Mouse (Mus musculus): Measurements from ENCODE around the gene Krtap6-5.
"Not testable (repeated sequence)": the region's sequence is repeated elsewhere in the genome, so short reads cannot be mapped to it uniquely, and the experiment has no call there.

Krtap6-5 gene

GRCm38 (mm10) chr16:89047783-89048182 is at the start of gene Krtap6-5:
Krtap6-5 (minus strand) TSS chr16:89047883.
- in situ Hi-C loops (cut with MboI, MseI) = no loop called here

GRCm38 (mm10) chr16:89071041-89071440 is 23.4 kb upstream of the Krtap6-5 start:
- in situ Hi-C loops (cut with MboI, MseI) = not testable (repeated sequence)

GRCm38 (mm10) chr16:89063902-89064301 is 16.2 kb upstream of the Krtap6-5 start, which contains the start of gene 1110025L11Rik:
1110025L11Rik (minus strand) TSS chr16:89064002.
- in situ Hi-C loops (cut with MboI, MseI) = not testable (repeated sequence)

GRCm38 (mm10) chr16:89041372-89041771 is 6.3 kb downstream of the Krtap6-5 start, which contains the start of gene Gm10228:
Gm10228 (minus strand) TSS chr16:89041472.
- in situ Hi-C loops (cut with MboI, MseI) = not testable (repeated sequence)

- in situ Hi-C loops (cut with MboI, MseI) = not testable (repeated sequence)
Measured at GRCm38 (mm10) chr16:89031399-89031798, 16.3 kb downstream of the Krtap6-5 start, which contains the start of gene Krtap6-1. Krtap6-1 (plus strand) TSS chr16:89031699.

- in situ Hi-C loops (cut with MboI, MseI) = not testable (repeated sequence)
Measured at GRCm38 (mm10) chr16:89014984-89015383, 32.7 kb downstream of the Krtap6-5 start, which contains the start of gene Gm10229. Gm10229 (plus strand) TSS chr16:89015284.

GRCm38 (mm10) chr16:89013973-89014372 is 33.7 kb downstream of the Krtap6-5 start:
- in situ Hi-C loops (cut with MboI, MseI) = no loop called here

GRCm38 (mm10) chr16:89010659-89011058 is 37.0 kb downstream of the Krtap6-5 start, which contains the start of gene Krtap22-2:
Krtap22-2 (minus strand) TSS chr16:89010759.
- in situ Hi-C loops (cut with MboI, MseI) = no loop called here

Measured in T-helper 1 cell (primary cell).